Mouse (Mus musculus): Measurements from ENCODE around the gene Clpp. TPM values are rescaled to one million over a fixed set of nuclear protein-coding genes. Genes with fewer than 3 reads are reported as not detected.

Clpp gene
- 10 to 100 TPM; 49.6 to 58.2 TPM for total RNA-seq (2021)
- long read RNA-seq, experiment 1, transcript Clpp-201 (6 exons, 983 nt), result major isoform, 43 of 50 reads
- long read RNA-seq, experiment 1, partial matches to known transcripts, result 3 of 50 reads
- long read RNA-seq, experiment 1, other reads (novel, unspliced or antisense), result 2 of 50 reads
- long read RNA-seq, experiment 2, transcript Clpp-201 (6 exons, 983 nt), result major isoform, 34 of 43 reads
- long read RNA-seq, experiment 2, partial matches to known transcripts, result 5 of 43 reads
- long read RNA-seq, experiment 2, other reads (novel, unspliced or antisense), result 2 of 43 reads

- intact Hi-C loops (cut with DNase I), result no loop called here
- DNase-seq (ENCODE audit: low spot score in 2 of 2), result peak; percentile 95 to 97
Measured at GRCm38 (mm10) chr17:56990115-56990746, at the start of gene Clpp. TSS of gene Clpp (plus strand) at chr17:56990305.

DNA sequence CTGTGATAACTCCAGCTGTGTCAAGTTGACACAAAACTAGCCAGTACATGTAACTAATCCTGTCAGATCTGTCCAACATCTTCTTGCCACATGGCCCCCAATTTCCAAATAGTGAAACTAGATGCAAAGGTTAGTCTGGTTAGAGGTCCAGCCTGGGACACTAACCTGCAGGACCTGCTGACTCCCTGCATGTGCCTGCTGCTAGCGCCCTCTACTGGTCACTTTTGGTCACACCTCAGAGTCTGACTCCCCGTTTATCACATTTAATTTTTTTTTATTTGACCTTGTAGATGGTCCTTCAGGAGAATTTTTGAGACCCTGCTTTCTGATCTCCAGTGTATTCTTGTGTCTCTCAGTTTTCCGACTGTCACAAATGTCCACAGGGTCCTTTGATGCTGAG, 39.2 kb upstream of the Clpp start:
- peak in 1 of 2 experiments; percentile 19 for DNase-seq (ENCODE audit: low spot score in 2 of 2)
- intact Hi-C loops (cut with DNase I), result no loop called here

GRCm38 (mm10) chr17:56952639-56953038, 37.5 kb upstream of the Clpp start:
- intact Hi-C loops (cut with DNase I), result no loop called here
- DNase-seq (ENCODE audit: low spot score in 2 of 2), result no peak

- DNase-seq (ENCODE audit: low spot score in 2 of 2), result no peak
- intact Hi-C loops (cut with DNase I), result no loop called here
Measured at GRCm38 (mm10) chr17:56954871-56955270, 35.2 kb upstream of the Clpp start.

DNA sequence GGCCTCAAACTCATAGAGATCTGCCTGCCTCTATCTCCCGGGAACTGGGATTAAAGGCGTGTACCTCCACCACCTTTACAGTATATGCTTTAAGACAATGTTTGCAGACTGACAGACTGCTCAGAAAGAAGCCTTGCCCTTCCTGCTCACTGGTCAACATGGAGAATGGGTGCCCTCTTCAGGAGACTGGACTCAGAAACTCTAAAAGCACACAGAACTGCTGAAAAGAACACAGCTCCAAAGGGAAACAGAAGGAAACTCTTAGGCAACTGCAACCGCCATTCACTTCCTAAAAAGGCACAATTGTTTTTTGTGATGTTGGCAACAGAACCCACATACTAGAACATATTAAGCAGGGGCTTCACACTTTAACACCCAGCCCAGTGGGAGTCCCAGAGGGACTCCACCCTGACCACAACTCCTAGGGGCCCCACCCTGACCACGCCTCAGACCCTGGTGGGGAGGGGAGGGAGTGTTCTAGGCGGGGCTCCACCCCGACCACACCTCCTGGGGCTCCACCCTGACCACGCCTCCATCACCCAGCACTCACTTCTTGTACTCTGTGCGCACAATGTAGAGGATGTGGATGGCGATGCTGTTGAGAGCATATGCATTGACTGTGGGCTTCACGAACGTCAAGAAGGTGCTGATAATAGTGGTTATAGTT, 32.2 kb upstream of the Clpp start:
- intact Hi-C loops (cut with DNase I), result no loop called here
- DNase-seq (ENCODE audit: low spot score in 2 of 2), result no peak

- intact Hi-C loops (cut with DNase I), result no loop called here
- DNase-seq (ENCODE audit: low spot score in 2 of 2), result no peak
Measured at GRCm38 (mm10) chr17:56958667-56959066, 31.4 kb upstream of the Clpp start.

GRCm38 (mm10) chr17:56961880-56962279, 28.2 kb upstream of the Clpp start:
- no peak for DNase-seq (ENCODE audit: low spot score in 2 of 2)
- intact Hi-C loops (cut with DNase I), result no loop called here

DNA sequence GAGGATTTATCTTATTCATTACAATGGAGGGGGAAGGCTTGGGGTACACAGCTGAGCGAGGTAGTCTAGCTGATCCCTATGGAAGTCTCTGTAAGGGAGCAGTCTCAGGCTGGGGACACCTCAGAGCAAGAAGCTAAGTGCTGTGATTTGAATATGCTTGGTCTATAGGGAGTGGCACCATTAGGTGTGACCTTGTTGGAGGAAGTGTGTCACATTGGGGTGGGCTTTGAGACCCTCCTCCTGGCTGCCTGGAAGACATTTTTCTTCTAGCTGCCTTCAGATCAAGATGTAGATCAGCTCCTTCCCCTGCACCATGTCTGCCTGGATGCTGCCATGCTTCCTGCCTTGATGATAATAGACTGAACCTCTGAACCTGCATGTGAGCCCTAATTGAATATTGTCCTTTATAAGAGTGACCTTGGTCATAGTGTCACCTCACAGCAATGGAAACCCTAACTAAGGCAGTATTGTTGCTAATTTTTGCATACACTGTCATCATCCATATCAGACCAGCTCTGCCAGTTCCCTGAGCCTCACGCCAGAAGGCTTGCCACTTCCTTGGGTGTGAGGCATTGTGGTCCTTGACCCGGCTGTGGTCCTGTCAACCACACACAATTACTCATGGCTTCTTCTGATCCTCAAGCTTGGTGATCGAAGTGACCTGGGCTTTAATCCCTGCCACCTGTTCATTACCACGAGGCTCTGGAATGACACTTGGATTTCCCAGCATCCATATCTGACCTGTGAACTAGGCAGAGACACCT, 27.3 kb upstream of the Clpp start:
- intact Hi-C loops (cut with DNase I), result no loop called here
- DNase-seq (ENCODE audit: low spot score in 2 of 2), result no peak

DNA sequence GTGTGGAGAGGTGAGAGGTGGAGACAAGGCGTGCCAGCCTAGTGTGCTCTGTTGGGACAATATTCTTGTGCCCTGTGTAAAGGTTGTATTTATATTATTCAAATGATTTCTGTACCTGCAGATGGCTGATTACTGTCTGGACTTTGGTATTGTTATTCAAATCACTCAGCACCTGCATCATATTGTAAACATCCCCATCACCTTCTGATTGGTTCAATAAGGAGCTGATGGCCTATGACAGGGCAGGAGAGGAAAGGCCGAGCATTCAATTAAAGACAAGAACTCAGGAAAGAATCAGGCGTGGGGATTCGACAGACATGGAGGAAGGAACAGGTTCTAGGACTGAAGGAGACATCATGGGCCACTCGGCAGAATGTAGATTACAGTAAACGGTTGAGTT, 26.5 kb upstream of the Clpp start:
- DNase-seq (ENCODE audit: low spot score in 2 of 2), result no peak
- intact Hi-C loops (cut with DNase I), result no loop called here

GRCm38 (mm10) chr17:56969321-56969720, 20.8 kb upstream of the Clpp start:
- intact Hi-C loops (cut with DNase I), result no loop called here
- DNase-seq (ENCODE audit: low spot score in 2 of 2), result no peak

DNA sequence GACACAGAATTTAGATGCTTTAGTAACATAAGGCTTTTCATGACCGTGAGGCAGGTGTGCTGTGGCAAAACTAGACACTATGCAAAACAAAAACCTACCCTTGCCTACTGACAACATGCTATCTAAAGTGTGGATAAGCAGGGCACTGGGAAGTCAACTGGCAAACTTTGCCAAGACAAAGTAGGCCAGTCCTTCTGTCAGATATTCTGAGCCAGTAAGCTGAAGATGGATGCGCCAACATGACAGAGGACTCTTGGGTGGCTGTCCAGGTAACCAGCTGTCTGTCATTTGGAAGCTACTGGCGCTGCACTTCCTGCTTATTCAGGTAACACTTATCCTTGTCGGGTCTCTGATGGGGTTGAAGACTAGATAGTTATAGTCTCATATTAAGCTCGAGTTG, 20.0 kb upstream of the Clpp start:
- no peak for DNase-seq (ENCODE audit: low spot score in 2 of 2)
- intact Hi-C loops (cut with DNase I), result no loop called here

DNA sequence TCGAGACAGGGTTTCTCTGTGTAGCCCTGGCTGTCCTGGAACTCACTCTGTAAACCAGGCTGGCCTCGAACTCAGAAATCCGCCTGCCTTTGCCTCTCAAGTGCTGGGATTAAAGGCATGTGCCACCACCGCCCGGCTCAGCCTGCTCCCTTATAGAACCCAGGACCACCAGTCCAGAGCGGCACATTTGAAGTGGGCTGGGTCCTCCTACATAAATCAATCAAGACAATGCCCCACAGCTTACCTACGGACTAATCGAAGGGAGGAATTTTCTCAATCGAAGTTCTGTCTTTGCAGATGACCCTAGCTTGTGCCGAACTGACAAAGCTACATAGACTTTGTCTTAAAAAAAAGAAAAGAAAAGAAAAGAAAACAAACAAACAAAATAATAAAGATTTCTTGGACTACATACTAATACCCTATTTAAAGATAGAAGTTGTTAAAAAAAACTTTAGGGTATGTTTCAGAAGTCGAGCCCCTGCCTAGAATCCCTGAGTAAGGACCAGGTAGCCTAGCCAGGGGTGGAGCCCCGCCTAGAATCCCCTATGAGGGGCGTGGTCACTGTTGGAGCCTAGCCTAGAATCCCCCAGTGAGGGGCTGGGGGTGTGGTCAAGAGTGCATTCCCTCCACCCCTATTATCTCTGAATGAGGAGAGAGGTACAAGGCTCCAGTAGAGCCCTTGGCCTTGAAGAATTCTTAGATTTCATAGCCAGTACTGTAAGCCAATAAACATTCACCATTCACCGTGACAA, 16.0 kb upstream of the Clpp start:
- intact Hi-C loops (cut with DNase I), result no loop called here
- no peak for DNase-seq (ENCODE audit: low spot score in 2 of 2)

- DNase-seq (ENCODE audit: low spot score in 2 of 2), result no peak
Measured at GRCm38 (mm10) chr17:56974708-56975240, 15.3 kb upstream of the Clpp start.

GRCm38 (mm10) chr17:56975391-56975790, 14.7 kb upstream of the Clpp start:
- DNase-seq (ENCODE audit: low spot score in 2 of 2), result no peak
- intact Hi-C loops (cut with DNase I), result no loop called here

More at GRCm38 (mm10) chr17:56974708-56975240, 15.3 kb upstream of the Clpp start:
- intact Hi-C loops (cut with DNase I), result no loop called here

GRCm38 (mm10) chr17:56976531-56977390, 13.3 kb upstream of the Clpp start:
- intact Hi-C loops (cut with DNase I), result no loop called here
- no peak for DNase-seq (ENCODE audit: low spot score in 2 of 2)

- intact Hi-C loops (cut with DNase I), result no loop called here
- no peak for DNase-seq (ENCODE audit: low spot score in 2 of 2)
Measured at GRCm38 (mm10) chr17:56979524-56979923, 10.6 kb upstream of the Clpp start.

- intact Hi-C loops (cut with DNase I), result no loop called here
- DNase-seq (ENCODE audit: low spot score in 2 of 2), result no peak
Measured at GRCm38 (mm10) chr17:56981049-56981448, 9.1 kb upstream of the Clpp start.

DNA sequence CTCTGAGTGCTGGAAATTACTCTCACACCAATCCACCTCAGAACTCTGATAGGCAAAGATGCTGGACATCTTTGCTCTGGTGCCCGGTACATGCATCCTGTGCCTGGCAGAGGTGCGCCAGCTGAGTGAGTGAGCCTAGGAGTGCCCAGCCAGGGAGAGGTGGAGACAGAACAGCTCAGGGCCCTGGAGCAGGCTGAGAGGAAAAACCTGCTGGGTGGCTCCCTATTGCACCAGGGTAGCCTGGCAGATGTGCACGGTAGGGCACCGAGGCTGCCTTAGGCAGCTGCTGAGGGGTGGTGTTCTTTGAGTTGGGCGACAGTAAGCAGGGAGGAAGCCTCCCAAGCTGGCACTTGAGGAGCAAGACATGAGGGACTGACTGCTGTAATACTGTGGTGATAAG, 8.1 kb upstream of the Clpp start, which contains the start of gene Acer1:
Gene Acer1 (minus strand): TSS at position 114 of the 400 bp plus-strand sequence.
- DNase-seq (ENCODE audit: low spot score in 2 of 2), result no peak
- intact Hi-C loops (cut with DNase I), result no loop called here

Data from left cerebral cortex, postnatal 14 days (tissue).